Mouse (Mus musculus): ENCODE measurements at regions not wholly inside any gene's neighbourhood (a gene's known extent, or its start where the extent isn't known, plus 50 kb on each side); places are given as distances from the start of the nearest gene placed in this dataset.
"Not testable (repeated sequence)": the region's sequence is repeated elsewhere in the genome, so short reads cannot be mapped to it uniquely, and the experiment has no call there.

DNA sequence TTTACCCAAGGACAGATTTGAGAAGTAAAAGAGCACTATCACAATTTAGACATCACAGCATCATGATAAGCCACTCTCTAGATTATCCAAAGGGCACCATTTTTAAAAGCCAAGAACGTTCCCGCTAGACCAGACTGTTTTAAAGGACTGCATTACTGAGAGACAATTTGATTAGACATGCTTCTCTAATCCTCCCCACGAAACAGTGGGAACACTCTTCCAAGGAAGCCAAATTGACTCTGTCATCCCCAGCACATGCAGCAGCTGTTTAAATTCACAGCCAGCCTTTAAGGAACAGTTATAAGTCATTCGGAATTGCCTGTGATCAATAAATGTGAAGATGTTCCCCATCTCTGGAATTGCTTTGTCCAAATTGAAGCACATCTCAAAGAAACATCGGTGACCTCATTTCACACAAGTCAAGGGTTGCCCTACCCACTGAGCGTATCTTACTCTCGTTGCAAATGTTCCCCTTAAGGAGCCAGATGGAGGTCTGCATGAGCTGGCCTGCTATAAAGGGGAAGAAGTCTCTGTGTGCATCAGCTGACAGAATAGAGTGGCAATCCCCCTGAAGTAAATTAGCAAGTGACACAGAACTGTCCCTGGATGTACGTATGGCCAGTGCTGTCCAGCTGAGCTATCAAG lies 393.2 kb downstream of the Pid1 start:
- no peak for ATAC-seq (ENCODE audit: poor library complexity, severe bottlenecking)

DNA sequence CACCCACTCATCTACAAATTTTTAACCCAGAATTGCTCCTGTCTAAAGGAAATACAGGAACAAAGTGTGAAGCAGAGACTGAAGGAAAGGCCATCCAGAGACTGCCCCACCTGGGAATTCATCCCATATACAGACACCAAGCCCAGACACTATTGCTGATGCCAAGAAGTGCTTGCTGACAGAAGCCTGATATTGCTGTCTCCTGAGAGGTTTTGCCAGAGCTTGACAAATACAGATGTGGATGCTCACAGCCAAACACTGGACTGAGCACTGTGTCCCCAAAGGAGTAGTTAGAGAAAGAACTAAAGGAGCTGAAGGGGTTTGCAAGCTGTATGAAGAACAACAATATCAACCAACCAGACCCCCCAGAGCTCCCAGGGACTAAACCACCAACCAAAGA lies 399.3 kb downstream of the Pid1 start:
- ATAC-seq (ENCODE audit: poor library complexity, severe bottlenecking) = not testable (repeated sequence)

DNA sequence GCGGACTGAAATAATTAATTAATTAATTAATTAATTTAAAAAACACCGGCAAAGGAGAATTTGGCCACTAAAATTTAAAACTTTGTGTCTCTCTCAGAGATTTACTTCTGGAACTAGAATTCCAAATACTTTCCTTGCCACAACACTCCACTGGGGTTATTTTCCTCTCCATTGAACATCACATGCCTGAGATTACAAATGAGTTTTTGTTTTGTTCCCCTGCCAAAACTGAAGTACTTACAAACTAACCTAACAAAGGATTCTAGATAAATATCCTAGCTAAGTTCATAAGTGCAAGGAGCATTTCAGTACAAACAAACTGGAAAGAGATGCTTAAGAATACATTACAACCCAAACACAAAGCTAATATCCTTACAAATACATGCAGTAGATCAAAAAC lies 402.2 kb downstream of the Pid1 start:
- ATAC-seq (ENCODE audit: poor library complexity, severe bottlenecking) = no peak

DNA sequence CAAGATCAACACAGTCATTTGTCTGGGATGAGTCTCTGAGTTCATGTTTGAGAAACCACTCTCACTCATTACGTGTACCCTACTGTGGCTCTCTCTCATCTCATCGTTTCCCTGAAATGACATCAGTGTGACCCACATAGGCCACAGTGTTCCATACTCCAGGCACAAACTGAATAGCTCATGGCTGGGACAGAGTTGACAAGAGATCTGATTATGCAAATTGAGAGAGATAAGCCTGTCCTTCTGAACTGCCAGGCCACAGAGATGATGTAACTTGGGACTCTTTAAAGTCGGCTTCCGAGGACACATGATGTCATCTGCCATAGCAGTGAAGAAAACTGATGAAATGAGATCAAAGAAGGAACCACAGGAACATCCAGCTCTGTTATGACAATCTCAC lies 404.2 kb downstream of the Pid1 start:
- ATAC-seq (ENCODE audit: poor library complexity, severe bottlenecking) = no peak

DNA sequence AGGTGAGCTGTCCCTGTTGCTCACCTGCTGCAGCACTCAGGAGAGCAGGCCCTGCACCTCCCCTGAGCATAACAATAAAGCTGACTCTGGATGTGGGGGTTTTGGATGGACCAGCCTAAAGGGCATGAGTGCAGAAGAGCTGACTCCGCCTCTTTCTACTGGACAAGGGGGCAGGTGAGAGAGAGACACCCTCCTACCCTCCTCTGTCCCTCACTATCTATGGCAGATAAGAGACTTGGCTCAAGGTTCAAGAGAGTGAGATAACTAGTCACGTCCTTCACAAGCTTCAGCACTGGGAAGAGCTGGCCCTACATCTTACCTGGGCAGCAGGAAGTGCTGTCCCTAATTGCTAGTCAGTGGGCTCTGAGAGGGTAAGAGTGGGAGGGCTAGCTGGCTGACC lies 441.1 kb downstream of the Pid1 start:
- no peak for ATAC-seq (ENCODE audit: poor library complexity, severe bottlenecking)

DNA sequence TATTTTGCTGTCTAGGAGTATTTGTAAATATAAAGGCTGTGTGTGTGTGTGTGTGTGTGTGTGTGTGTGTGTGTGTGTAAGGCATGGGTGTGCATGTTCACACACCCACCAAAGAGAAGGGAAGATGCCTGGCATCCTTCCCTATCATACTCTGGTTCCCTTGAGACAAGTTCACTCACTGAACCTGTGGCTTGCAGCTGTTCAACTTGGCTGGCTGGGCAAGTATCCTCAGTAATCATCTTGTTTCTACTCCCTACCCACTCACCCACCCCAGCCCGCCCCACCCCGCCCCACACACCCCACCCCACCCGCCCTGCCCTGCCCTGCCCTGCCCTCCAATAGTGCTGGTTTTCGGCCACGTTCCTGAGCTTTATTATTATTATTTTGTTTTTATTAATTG lies 448.5 kb downstream of the Pid1 start:
- no peak for ATAC-seq (ENCODE audit: poor library complexity, severe bottlenecking)

DNA sequence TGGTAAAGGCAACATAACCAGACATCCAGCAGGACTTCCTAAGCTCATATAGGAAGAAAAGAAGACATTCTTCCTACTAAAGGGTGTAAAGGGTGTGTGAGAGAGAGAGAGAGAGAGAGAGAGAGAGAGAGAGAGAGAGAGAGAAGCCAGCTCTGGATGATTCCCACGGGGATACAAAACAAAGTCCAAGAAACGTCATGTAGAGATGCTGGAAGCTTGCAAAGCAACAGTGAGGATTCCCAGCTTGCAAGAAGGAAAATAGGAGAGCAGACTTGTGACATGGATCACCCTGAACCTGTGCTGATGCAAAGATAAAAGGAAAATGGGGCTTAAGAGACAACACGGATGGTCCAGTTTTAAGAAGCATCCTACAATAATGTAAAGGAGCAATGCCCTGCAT lies 456.6 kb downstream of the Pid1 start:
- no peak for ATAC-seq (ENCODE audit: poor library complexity, severe bottlenecking)

DNA sequence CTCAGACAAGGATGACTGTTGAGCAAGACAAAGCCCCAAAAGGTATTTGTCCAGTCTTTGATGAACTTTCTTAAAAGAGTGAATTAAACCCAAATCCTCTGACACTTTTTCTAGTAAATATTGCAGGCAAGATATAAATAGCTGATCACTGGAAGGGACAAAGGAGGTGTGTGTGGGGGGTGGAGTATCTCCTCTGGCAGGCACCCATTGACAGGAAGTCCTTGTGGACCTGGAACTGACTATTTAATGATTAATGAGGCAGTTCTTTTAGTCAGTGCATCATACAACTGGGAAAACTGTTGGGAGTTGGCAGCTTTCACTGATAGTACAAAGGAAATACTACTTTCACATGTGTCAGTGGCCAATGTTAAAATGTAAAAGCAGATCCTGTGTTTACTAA lies 457.1 kb downstream of the Pid1 start:
- no peak for ATAC-seq (ENCODE audit: poor library complexity, severe bottlenecking)

DNA sequence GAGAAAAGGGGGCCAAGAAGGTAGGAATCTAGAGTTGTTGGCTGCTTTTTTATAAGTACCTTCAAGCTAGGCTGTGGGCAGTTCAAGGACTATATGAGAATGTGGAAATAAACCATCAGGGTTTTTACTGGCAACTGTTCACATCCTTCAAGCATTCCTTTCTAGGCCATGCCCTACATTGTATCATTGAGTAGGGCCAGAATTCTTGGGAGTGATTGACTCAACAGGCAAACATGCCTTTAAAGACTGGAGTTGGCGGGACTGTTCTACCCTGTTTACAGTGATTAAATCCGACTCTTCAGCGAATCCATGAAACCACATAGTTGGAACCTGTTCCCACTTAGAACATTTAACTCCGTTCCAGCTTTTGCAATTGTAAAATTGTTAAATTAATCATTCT lies 463.8 kb downstream of the Pid1 start:
- ATAC-seq (ENCODE audit: poor library complexity, severe bottlenecking) = no peak

DNA sequence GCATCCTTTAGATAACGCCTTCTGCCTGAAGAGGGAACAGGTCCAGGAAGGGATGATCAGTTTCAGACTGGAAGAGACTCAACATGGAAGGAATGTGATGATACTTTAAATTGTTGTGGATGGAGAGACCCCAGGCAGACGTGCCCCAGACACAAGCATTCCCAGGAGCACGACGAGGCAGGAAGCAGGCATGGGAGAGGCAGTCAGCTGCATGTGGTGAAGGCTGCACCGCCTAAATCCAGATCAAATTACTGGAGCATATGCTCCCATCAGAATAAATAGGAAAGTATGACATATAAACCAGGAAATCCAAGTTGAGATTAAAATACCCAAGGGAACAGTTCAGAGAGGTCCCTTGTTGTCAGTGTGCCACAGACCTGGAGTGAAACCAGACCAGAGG lies 467.3 kb downstream of the Pid1 start:
- no peak for ATAC-seq (ENCODE audit: poor library complexity, severe bottlenecking)

DNA sequence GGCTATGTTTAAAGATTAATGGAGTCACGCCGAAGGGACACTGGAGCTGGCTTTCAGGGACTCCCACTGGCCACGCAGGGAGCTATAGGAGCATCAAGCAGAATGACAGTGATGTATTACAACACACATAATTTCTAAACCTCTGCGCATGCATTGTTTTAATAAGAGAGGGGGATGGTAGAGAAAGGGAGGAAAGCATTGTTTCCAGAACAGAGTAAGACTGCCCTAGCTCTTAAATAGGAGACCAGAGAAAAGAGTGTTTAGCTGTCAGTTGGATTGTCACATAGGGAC lies 471.1 kb upstream of the Sphkap start:
- no peak for ATAC-seq (ENCODE audit: poor library complexity, severe bottlenecking)

DNA sequence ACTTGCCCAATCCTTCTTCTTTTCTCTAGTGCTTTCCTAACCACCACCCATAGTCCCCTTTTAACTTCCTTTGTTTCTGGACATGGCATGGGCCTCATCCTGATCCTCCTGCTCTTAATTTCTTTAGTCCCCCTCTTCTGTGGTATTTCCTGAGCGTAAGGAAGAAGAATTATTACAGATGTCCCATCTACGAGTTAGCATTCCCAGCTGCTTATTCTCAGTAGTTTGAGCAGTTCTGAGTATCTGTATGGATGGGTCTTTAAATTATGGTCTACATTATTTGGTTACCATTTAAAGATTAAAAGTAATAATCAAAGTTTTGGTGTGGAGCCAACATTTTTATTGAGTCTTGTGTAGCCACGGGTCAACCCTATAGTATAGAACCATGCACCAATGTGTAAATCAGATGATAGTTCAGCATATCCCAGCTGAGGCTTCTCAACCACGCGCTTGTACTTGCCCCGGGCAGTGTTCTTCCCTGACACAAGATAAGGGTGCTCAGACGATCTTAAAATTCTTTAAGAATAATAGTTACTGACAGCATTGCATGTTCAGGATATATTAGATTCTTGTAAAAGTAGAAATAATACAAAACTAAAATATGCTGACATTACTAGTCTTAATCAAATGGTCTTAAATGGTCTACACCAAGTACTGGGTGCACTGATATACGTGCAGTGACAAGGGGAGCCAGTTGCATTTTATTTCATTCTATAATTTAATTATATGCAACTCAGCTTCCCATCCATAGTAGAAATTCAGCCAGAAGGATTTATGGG lies 470.5 kb upstream of the Sphkap start:
- no peak for ATAC-seq (ENCODE audit: poor library complexity, severe bottlenecking)

DNA sequence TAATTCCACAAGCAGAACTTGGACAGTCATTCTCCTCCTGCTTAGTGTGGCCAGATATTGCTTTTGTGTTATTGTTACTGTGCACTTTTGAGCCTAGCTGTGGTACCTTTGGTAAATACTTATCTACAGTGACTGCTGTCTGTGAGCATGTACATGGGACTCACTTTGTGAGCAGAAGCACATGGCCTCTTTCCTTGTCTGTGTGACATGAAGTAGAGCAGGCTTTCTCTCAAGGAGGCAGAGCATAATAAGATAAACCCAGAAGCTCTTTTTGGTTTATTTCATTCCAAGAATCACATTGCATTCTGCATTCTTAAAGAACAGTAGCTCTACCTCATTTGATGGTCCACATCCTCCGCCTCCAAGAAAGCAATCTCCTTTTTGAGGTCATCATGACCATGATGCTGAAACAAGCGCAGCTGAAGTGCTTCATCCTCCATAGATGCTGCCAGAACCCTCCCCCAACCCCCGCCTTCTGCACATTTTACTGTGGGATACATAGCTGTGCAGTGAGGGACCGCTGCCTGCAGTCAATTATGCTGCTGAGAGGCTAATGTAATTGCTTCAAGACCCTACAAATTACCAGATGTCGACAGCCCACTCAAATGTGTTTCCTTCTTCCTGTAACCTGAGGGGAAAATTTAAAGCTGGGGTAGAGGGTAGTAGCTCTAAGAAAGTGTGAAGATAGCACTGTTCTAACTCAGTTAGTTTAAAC lies 463.0 kb upstream of the Sphkap start:
- ATAC-seq (ENCODE audit: poor library complexity, severe bottlenecking) = no peak

DNA sequence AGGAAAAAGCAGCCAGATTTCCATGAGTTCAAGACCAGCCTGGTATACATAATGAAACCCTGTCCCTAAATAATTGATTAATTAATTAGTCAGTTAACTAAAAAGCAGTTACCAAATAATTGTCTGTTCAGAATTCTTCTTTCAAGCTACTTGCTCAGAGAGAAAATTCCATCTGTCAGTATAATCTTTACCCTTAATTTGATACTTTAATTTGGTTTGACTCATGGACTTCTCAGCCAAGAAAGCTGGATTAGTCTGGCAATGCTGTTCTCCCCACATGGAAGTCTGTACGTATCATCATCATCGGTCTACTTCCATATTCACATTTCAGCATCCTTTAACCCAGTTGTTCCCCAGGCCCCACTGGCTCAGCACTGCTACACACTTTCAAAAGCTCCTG lies 461.0 kb upstream of the Sphkap start:
- no peak for ATAC-seq (ENCODE audit: poor library complexity, severe bottlenecking)

DNA sequence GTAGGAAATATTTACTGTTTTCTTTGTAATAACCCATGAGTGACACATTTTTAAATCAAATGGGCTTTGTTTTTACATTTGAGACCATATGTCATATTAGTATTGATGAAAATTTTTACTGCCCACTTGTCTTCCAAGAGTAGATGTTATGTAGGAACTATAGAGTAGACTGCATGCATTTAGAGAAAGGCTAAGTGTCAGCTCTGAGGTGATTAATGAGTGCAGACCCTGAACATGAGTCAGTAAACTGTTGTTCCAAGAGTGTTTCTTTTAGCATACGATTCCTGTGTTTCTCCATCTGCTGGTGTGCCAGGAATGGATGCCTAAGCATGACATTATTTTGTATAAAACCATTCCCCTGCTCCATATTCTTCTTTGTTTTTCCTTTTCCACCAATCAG lies 454.5 kb upstream of the Sphkap start:
- ATAC-seq (ENCODE audit: poor library complexity, severe bottlenecking) = no peak

DNA sequence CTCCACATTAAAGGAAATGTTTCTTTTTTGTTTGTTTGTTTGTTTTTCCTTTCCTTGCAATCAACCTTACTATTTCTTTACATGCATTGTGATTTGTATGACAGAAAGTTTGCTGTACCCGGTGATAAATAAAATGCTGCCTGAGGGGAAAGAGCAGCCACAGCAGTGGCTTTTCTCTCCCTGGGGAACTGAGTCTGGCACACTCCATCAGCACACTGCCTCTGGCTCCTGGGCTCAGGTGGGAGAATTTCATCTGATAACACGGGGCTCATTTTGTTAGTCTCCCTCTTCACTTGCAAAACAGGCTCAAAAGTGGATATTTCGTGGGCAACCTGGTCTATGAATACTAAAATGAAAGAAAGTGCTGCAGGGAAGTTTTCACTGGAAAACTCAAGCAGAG lies 454.1 kb upstream of the Sphkap start:
- no peak for ATAC-seq (ENCODE audit: poor library complexity, severe bottlenecking)

DNA sequence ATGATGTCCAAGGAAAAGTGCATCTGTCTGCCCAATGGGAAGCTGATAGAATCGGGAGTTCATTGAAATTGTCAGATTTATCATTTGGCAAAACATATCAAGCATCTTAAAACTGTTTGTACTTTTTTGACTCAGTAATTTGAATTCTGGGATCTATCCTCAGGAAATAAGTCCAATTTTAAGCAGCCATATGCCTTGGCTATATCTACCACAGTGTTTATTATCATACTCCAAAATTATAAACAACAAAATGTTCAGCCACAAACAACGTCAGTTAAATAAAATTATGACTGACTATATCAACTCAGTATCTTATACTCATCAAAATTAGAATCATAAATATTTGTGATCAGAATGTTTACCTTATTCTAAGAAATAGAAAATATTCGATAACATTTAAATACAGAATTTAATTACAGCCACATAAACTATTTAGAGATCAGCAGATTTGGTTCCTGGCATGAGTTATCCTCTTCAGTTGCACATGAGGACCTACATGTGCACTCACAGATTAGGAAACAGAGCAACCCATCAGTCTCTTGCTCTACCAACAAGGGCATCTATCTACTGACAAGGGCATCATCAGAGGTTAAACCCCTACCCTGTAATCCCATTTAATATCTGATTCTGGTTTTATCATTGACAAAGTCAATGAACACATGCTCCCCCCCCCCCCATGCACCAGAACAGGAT lies 451.9 kb upstream of the Sphkap start:
- no peak for ATAC-seq (ENCODE audit: poor library complexity, severe bottlenecking)

DNA sequence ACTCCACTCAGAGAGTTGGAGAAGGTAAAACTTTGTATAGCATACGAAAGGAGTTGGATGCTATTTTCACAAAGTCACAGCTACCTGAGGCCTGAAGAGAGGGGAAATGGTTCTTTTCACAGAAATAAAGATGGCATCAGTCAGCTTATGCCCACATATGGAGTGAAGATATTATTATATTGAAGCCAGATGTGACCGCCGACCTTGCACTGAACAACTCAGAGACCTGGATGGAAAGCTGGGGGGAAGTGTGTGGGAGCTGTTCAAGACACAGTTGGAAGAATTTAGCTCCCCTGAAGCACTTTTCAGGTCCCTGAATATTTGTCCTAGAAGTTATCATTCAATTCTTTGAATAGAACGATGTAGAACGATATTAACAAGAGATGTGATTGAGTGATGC lies 446.0 kb upstream of the Sphkap start:
- no peak for ATAC-seq (ENCODE audit: poor library complexity, severe bottlenecking)

DNA sequence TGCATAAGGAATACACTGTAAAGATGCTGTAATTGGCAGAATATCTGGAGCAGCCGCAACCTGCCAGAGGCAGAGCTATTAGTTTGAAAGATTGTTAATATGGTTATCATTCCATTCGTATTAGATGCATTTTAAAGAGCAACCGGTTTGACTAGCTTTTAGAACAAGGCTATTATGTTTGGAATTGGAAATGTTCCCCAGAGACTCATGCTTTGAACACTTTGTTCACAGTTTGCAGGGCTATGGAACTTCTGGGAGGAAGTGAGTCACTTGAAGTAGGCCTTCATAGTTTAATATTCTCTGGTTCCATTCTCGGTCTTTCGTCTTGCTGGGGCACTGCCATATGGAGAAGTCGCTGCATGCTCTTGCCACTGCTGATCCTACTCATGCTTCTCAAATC lies 443.1 kb upstream of the Sphkap start:
- ATAC-seq (ENCODE audit: poor library complexity, severe bottlenecking) = no peak

DNA sequence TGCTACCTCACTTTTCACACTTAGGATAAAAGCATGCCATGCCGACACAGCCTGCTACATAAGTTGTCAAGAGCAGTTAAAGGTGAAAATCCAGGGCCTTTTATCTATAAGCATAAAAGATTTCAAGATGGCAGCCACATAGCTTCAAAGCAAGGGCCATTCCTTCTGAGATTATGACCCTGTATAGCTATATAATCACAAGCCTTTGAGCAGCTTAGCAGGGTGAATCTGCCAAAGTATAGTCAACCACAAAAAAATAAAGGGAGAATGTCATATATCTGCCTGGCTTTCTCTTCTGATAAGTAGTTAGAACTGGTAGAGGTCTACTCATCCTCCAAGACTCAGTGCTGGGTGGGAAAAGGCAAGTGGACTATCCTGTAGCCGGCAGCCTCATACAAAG lies 440.4 kb upstream of the Sphkap start:
- no peak for ATAC-seq (ENCODE audit: poor library complexity, severe bottlenecking)

DNA sequence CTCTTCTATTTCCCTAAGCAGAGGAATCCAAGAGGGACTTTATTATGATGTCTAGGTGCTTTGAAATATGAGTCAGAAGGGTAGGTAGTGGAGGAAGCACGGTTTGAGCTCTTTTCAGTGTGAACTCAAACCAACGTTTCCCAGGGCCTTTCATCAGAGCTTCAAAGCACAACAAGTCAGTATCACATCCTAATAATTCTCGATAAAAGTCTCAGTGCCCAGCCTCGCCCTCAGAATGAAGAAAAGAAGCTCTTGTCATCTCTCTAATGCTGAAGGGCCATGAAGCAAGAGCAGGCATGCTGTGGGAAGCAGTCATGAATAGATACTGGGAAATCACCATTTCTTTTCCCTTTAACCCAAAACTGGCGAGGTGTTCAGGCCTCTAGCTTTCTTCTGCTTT lies 440.0 kb upstream of the Sphkap start:
- no peak for ATAC-seq (ENCODE audit: poor library complexity, severe bottlenecking)

DNA sequence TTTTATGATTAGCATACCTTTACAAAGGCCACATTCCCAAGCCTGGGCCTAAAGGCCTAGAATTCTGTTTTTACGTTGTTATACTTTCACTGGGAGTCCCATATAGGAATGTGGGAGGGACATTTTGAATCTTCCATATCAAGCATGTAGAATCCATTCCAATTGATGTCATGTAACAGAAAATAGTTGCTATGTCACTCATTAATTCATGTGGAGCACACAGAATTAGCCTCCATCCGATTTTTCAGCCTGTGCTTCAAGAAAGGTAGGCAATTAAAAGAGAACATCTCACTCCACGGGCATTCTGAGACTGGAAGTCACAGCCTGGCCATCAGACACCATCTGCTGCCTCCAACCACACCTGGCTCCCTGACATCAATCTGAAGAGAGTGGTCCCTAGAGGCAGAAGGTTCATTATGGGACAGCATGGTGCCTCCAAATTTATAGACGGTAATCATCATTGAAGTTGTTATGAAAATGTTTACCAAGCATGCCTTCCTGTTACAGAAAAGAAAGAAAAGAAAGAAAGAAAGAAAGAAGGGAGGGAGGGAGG lies 436.9 kb upstream of the Sphkap start:
- ATAC-seq (ENCODE audit: poor library complexity, severe bottlenecking) = no peak

All from megakaryocyte, adult 5-6 weeks (primary cell).